Mouse (Mus musculus) thymus, adult 2 months (tissue): Measurements from ENCODE around the gene Tmem237.

Experiments used
- CTCF ChIP-seq: fragments of 200-500 bp; IDR thresholded peaks from 2 replicates; pipeline ENCODE4 v1.5.1; 2012; ENCODE audit warnings: mild to moderate bottlenecking, control low read depth, low read length, moderate library complexity, borderline replicate concordance; ENCODE audit not compliant: control insufficient read depth, poor library complexity, insufficient read depth; ENCODE audit errors: extremely low read depth
- POLR2A ChIP-seq: fragments of 200-500 bp; IDR thresholded peaks from 2 replicates; pipeline ENCODE4 v1.6.1; 2012; ENCODE audit warnings: mild to moderate bottlenecking, low read length, control low read depth, moderate library complexity; ENCODE audit not compliant: control insufficient read depth, poor library complexity, insufficient read depth; ENCODE audit errors: extremely low read depth

DNA sequence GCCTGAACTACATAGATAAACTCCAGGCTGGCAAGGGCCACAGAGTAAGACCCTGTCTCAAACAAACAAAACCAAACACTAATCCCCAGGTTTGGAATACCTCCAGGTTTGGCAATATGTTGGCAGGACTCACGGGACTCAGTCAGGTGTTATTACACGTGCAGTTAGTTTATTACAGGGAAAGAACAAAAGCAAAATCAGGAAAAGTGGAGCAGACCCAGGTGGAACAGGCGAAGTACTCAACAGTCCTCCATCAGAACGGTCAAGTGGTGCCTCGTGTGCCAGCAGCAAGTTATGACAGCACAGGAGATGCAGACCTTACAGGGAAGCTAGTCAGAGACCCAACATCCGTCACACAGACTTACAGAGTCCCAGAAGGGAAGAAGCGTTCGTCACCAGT lies 9.7 kb downstream of the Tmem237 start:
- TF ChIP-seq CTCF: no peak
- no peak for TF ChIP-seq POLR2A
